Comparison of ENCODE assay signal across 20 mouse cellular contexts in the genomic region with DNA sequence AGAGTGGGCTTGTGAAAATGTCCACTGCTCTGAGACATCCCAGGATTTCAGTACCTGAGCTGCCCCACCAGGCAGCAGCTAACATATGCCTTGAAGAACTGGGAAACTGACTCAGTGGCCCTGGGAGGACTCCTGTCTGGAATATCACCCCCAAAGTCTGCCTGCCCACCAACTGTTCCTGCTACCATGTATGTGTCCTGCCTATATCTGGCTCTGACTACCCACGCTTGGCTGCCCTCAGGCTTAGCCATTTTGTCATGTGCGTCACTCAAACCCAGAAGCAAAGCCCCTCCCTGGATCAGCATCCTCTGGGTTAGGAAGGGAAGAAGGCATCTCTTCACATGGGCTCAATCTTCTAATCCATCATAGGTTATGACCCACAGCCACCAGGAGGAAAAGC. TPM values are rescaled to one million over a fixed set of nuclear protein-coding genes. Genes with fewer than 3 reads are reported as not detected.
A peak's percentile ranks its signal among the peaks of the same experiment; 100 is the strongest.
DNase-seq lines count a peak whose midpoint lies in the region; ATAC-seq lines count a peak whose summit lies in the region.
"Had no signal": no experiment of that assay in that cellular context is flagged by ENCODE, and none has a peak within 500 bp of the region (broad histone marks: within the 10 kb centered on the region; RNA-seq: fewer than 3 reads in every experiment).

No protein-coding gene starts in this region.

- intact Hi-C loops in left cerebral cortex, postnatal 10 days (cut with DNase I) = no loop called here

- DNase-seq in frontal cortex, postnatal 14 days (ENCODE audit: low spot score in 2 of 2) = no peak
- peak; percentile 63 for DNase-seq in left cerebral cortex, adult 11 months (ENCODE audit: low spot score)
- DNase-seq in left cerebral cortex, postnatal 10 days (ENCODE audit: extremely low spot score in 1 of 2, low spot score in 2 of 2) = no peak
- DNase-seq in right cerebral cortex, postnatal 25 days = peak; percentile 61
- no peak for DNase-seq in right cerebral cortex, postnatal 4 days
- DNase-seq in telencephalon, adult 2 months (ENCODE audit: low read depth, low spot score) = peak; percentile 69
- no peak for DNase-seq in spleen, adult 12 weeks (ENCODE audit: low spot score)
- DNase-seq: adrenal gland, postnatal 10 days; B cell, adult 2 months; cerebellum, adult 18-20 months; cerebellum, adult 9-11 months; cerebellum, postnatal 36 days; forebrain, postnatal 0 days; gastrocnemius, postnatal 36 days; heart, adult 11 months; heart, postnatal 36 days had no signal

- ATAC-seq in frontal cortex, adult (ENCODE audit: low TSS enrichment) = peak; percentile 54
- ATAC-seq: CD4-positive, CD25-positive, alpha-beta regulatory T cell, adult 4 months; forebrain, embryonic 13.5 days; forebrain, postnatal 0 days had no signal

RNA-seq across cellular contexts. Expression of a gene that starts 14.3 kb away (rescaled TPM):
- 10 to 100 TPM; 15.4 to 17.8 TPM for total RNA-seq in left cerebral cortex, postnatal 10 days (2021)
- total RNA-seq: G1E; heart, postnatal 36 days had no signal

RNA-seq across cellular contexts. Expression of a gene that starts 26.0 kb away (rescaled TPM):
- total RNA-seq in left cerebral cortex, postnatal 10 days (2021) = 100 to 1,000 TPM; 330 to 338 TPM
- total RNA-seq: G1E; gastrocnemius, postnatal 36 days had no signal

RNA-seq across cellular contexts. Expression of a gene that starts 43.5 kb away (rescaled TPM):
- not detected for total RNA-seq in left cerebral cortex, postnatal 10 days (2021)
- total RNA-seq: forebrain, postnatal 0 days; G1E; gastrocnemius, postnatal 36 days; heart, postnatal 36 days had no signal

Comparison
In these comparisons a context has a peak if more than half of its experiments do, and no peak if none do; other contexts are left out.
1. DNase-seq: peak in left cerebral cortex, adult 11 months (single experiment), right cerebral cortex, postnatal 25 days (single experiment) and telencephalon, adult 2 months (single experiment); none in frontal cortex, postnatal 14 days (0 of 2), left cerebral cortex, postnatal 10 days (0 of 2), right cerebral cortex, postnatal 4 days (single experiment) and spleen, adult 12 weeks (single experiment).